Mouse (Mus musculus): ENCODE measurements around the gene Pdpn.

GRCm38 (mm10) chr4:143330566-143330965 lies 31.2 kb upstream of the Pdpn start:
- TF ChIP-seq EP300 (IDR thresholded peaks at IDR 0.05; ENCODE audit: insufficient read depth, low read depth, low read length) (no peak), CTCF (IDR thresholded peaks at IDR 0.05; ENCODE audit: low read depth, low read length) (no peak)
